Mouse (Mus musculus): Measurements from ENCODE around the gene Fga. TPM values are rescaled to one million over a fixed set of nuclear protein-coding genes. Genes with fewer than 3 reads are reported as not detected.

Gene Fga
- total and polyA plus RNA-seq, 3 experiments, result not detected

DNA sequence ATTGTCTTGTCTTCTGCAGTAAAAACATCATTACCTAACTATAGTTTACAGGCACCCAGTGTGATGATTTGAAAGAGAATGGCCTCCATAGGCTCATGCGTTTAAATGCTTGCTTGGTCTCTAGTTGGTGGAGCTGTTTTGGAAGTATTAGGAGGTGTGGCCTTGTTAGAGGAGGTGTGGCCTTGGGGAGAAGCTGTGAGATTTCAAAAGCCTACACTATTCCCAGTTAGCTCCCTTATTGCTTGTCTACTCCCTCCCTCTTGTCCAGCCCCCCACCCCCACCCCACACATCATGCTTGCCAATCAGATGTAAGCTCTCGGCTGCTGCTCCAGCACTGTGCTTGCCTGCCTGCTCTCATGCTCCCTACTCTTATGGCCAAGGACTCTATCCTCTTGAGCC is 31.2 kb downstream of the Fga start:
- H3K36me3 ChIP-seq (ENCODE audit: control insufficient read depth in 1 of 2, insufficient read depth in 2 of 2, low read length in 2 of 2), result peaks cover 2 to 6% of the 10 kb centered on the region in 2 experiments
- no peak for TF ChIP-seq ELF1 (IDR thresholded peaks at IDR 0.05; ENCODE audit: low read depth, low read length)
- no peak for TF ChIP-seq MXI1 (IDR thresholded peaks at IDR 0.05; ENCODE audit: low read depth, low read length)

GRCm38 (mm10) chr3:83067920-83068319 is 42.0 kb downstream of the Fga start:
- Histone ChIP-seq H3K4me3 (ENCODE audit: control insufficient read depth in 1 of 2, insufficient read depth in 1 of 2, low read depth in 2 of 2, low read length in 2 of 2) (no peak overlapping the region), H3K27me3 (ENCODE audit: control insufficient read depth in 1 of 2, insufficient read depth in 2 of 2, low read length in 2 of 2) (no peaks in the 10 kb centered on the region), H3K4me1 (ENCODE audit: control insufficient read depth in 1 of 2, insufficient read depth in 2 of 2, low read length in 2 of 2) (no peaks in the 10 kb centered on the region), H3K79me2 (ENCODE audit: control insufficient read depth, insufficient read depth, low read length, poor library complexity) (no peaks in the 10 kb centered on the region), H3K27ac (ENCODE audit: control insufficient read depth, low read depth, low read length) (no peak overlapping the region), H3K9me3 (replicated peaks; ENCODE audit: insufficient read depth, low read length) (no peaks in the 10 kb centered on the region), H3K9ac (ENCODE audit: control insufficient read depth, low read depth, low read length, poor library complexity, severe bottlenecking) (no peak overlapping the region), H3K36me3 (ENCODE audit: control insufficient read depth in 1 of 2, insufficient read depth in 2 of 2, low read length in 2 of 2) (peaks cover 0 to 5% of the 10 kb centered on the region in 2 experiments; a peak in 1 of 4 replicates)
- TF ChIP-seq CHD2 (IDR thresholded peaks at IDR 0.05; ENCODE audit: low read length), result no peak
- DNase-seq (ENCODE audit: low read depth, low spot score), result no peak

More for the DNA sequence above, 31.2 kb downstream of the Fga start:
- Histone ChIP-seq H3K27ac (ENCODE audit: control insufficient read depth, low read depth, low read length) (no peak overlapping the region), H3K79me2 (ENCODE audit: control insufficient read depth, insufficient read depth, low read length, poor library complexity) (peaks cover 12% of the 10 kb centered on the region), H3K4me3 (ENCODE audit: control insufficient read depth in 1 of 2, insufficient read depth in 1 of 2, low read depth in 2 of 2, low read length in 2 of 2) (no peak overlapping the region), H3K4me1 (ENCODE audit: control insufficient read depth in 1 of 2, insufficient read depth in 2 of 2, low read length in 2 of 2) (peaks cover 0 to 5% of the 10 kb centered on the region in 2 experiments; a peak in 1 of 4 replicates), H3K27me3 (ENCODE audit: control insufficient read depth in 1 of 2, insufficient read depth in 2 of 2, low read length in 2 of 2) (no peaks in the 10 kb centered on the region), H3K9me3 (replicated peaks; ENCODE audit: insufficient read depth, low read length) (no peaks in the 10 kb centered on the region), H3K9ac (ENCODE audit: control insufficient read depth, low read depth, low read length, poor library complexity, severe bottlenecking) (no peak overlapping the region)
- no peak for DNase-seq (ENCODE audit: low read depth, low spot score)

GRCm38 (mm10) chr3:83068869-83069268 is 43.0 kb downstream of the Fga start:
- no peaks in the 10 kb centered on the region for H3K4me1 ChIP-seq (ENCODE audit: control insufficient read depth in 1 of 2, insufficient read depth in 2 of 2, low read length in 2 of 2)
- no peak for TF ChIP-seq ZNF384 (IDR thresholded peaks at IDR 0.05; ENCODE audit: low read depth, low read length)
- TF ChIP-seq SMC3 (IDR thresholded peaks at IDR 0.05; ENCODE audit: low read depth, low read length), result no peak
- no peak for TF ChIP-seq ZMIZ1 (IDR thresholded peaks at IDR 0.05; ENCODE audit: low read depth, low read length)
- TF ChIP-seq TAL1 (IDR thresholded peaks at IDR 0.05; ENCODE audit: low read length), result no peak
- no peaks in the 10 kb centered on the region for H3K27me3 ChIP-seq (ENCODE audit: control insufficient read depth in 1 of 2, insufficient read depth in 2 of 2, low read length in 2 of 2)
- no peaks in the 10 kb centered on the region for H3K9me3 ChIP-seq (replicated peaks; ENCODE audit: insufficient read depth, low read length)
- H3K79me2 ChIP-seq (ENCODE audit: control insufficient read depth, insufficient read depth, low read length, poor library complexity), result no peaks in the 10 kb centered on the region
- H3K27ac ChIP-seq (ENCODE audit: control insufficient read depth, low read depth, low read length), result no peak overlapping the region
- H3K36me3 ChIP-seq (ENCODE audit: control insufficient read depth in 1 of 2, insufficient read depth in 2 of 2, low read length in 2 of 2), result peaks cover 0 to 5% of the 10 kb centered on the region in 2 experiments; a peak in 1 of 4 replicates
- H3K4me3 ChIP-seq (ENCODE audit: control insufficient read depth in 1 of 2, insufficient read depth in 1 of 2, low read depth in 2 of 2, low read length in 2 of 2), result no peak overlapping the region
- no peak overlapping the region for H3K9ac ChIP-seq (ENCODE audit: control insufficient read depth, low read depth, low read length, poor library complexity, severe bottlenecking)
- no peak for DNase-seq (ENCODE audit: low read depth, low spot score)

- Histone ChIP-seq H3K4me1 (ENCODE audit: control insufficient read depth in 1 of 2, insufficient read depth in 2 of 2, low read length in 2 of 2) (no peaks in the 10 kb centered on the region), H3K27me3 (ENCODE audit: control insufficient read depth in 1 of 2, insufficient read depth in 2 of 2, low read length in 2 of 2) (no peaks in the 10 kb centered on the region), H3K36me3 (ENCODE audit: control insufficient read depth in 1 of 2, insufficient read depth in 2 of 2, low read length in 2 of 2) (peaks cover 0 to 5% of the 10 kb centered on the region in 2 experiments; a peak in 1 of 4 replicates), H3K79me2 (ENCODE audit: control insufficient read depth, insufficient read depth, low read length, poor library complexity) (no peaks in the 10 kb centered on the region), H3K4me3 (ENCODE audit: control insufficient read depth in 1 of 2, insufficient read depth in 1 of 2, low read depth in 2 of 2, low read length in 2 of 2) (no peak overlapping the region), H3K27ac (ENCODE audit: control insufficient read depth, low read depth, low read length) (no peak overlapping the region), H3K9me3 (replicated peaks; ENCODE audit: insufficient read depth, low read length) (no peaks in the 10 kb centered on the region), H3K9ac (ENCODE audit: control insufficient read depth, low read depth, low read length, poor library complexity, severe bottlenecking) (no peak overlapping the region)
- TF ChIP-seq USF1 (IDR thresholded peaks at IDR 0.05; ENCODE audit: low read depth, low read length), result no peak
- no peak for TF ChIP-seq UBTF (IDR thresholded peaks at IDR 0.05; ENCODE audit: borderline replicate concordance, insufficient read depth, low read depth, low read length)
- no peak for TF ChIP-seq TBP (IDR thresholded peaks at IDR 0.05; ENCODE audit: low read depth, low read length)
- no peak for TF ChIP-seq ZMIZ1 (IDR thresholded peaks at IDR 0.05; ENCODE audit: low read depth, low read length)
- TF ChIP-seq TAL1 (IDR thresholded peaks at IDR 0.05; ENCODE audit: low read length), result no peak
- no peak for TF ChIP-seq KAT2A (conservative IDR thresholded peaks at IDR 0.05; ENCODE audit: low read depth, low read length)
- no peak for TF ChIP-seq SIN3A (IDR thresholded peaks at IDR 0.05; ENCODE audit: low read length)
- DNase-seq (ENCODE audit: low read depth, low spot score), result no peak
Measured at GRCm38 (mm10) chr3:83070231-83070630, 44.4 kb downstream of the Fga start.

All from MEL (cell line).